Mouse (Mus musculus) R1 (cell line): Measurements from ENCODE around the gene Gigyf2.
"Not testable (repeated sequence)": the region's sequence is repeated elsewhere in the genome, so short reads cannot be mapped to it uniquely, and the experiment has no call there.

Experiments used
- DNase-seq: peaks from one replicate; pipeline ENCODE4 v3.0.0-alpha.2; 2018; ENCODE audit warnings: low read depth, low spot score

Gigyf2 gene

DNA sequence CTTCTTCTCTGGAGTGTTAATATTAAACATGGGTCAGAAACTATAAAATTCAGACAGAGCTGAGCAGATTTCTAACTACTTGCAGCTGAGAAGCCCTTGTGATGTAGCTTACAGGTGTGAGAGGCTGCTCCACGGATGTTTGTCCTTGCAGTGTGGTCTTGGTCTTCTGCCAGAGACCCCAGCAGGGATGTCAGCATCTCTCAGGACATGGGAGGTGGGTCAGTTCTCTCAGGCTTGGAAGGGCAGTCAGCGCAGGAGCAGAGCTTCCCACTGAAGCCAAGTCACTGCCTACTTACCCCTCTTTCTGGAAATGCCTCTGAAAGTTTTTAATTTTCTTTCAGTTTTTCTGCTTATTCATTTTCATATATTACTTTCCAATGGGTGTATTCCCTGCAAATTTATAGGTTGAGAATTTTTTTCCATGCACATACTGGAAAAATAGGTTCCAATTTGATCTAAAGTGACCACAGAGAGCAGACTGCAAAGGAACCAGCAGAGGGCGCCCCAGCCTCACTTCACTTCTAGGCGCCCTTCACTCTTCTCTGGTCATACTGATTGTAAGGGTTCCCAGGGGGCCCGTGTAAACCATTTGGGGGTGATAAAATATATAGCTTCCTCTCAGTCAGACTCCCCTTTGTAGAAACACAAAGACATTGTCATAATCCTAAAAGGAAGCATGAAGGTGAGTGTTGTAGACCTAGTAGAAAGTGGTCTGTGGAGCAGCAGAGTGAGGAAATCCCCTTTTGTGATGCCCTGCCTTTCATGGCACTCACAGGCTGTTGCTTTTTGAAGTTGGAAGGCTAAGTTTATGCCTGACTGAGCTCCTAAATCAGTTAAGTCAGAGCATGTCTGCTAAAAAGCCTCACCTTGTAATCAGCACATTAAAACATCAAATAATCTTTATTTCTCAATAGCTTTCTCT lies 120.6 kb downstream of the Gigyf2 start:
- DNase-seq, result peak; percentile 53

DNA sequence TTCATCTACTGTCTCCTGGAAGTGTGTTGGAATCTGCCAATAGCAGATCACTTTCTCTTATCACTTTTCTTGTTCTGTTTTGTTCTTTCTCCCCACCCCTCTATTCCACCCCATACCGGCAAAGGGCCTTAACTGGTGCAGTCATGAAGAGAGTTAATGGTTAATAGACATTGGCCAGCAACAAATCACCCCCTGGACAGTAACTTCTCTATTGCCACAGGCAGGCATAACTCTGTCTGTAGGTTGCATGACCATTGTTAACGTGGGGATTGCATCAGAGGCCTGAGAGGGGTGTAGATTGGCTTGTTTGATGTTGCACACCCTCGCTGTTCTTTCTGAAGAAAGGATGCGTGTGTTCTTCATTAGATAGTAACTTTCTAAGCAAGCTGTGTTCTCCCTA lies 122.6 kb downstream of the Gigyf2 start:
- DNase-seq, result no peak

DNA sequence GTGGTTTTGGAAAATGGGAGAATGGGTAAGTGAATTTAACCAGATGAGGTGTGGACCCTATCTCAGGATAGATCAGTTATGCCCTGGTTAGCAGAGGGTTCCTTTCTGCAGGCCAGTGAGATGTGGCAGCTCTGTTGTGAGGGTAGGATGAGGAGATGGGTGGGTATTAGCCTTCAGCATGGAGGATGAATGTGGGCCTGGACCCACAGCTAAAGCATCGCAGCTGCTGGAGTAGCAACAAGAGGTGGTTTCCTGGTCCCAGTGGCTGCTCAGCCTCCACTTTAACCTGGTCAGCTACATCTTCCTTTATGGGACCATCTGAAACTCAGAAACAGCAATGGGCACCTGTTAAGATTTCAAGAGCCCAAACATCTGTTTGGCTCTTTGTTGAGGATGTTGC lies 129.6 kb downstream of the Gigyf2 start:
- DNase-seq, result no peak

DNA sequence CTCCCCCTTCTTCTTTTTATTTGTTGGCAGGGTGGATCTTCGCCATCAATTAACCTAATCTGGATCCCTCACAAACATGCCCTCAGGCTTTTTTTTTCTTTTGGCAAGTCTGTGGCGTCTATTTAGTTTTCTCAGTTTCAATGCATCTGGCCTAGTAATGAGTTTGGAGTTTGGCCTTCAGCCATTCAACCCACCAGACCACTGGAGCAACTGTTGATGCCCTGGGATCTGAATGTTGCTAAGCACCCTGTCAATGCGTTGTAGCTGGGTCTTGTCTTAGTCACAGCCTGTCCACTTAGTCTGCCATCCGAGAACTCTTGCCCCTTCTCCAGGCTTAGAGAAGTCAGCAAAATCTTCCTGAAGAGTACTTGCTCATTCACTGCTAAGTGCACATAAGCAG lies 131.2 kb downstream of the Gigyf2 start:
- no peak for DNase-seq

DNA sequence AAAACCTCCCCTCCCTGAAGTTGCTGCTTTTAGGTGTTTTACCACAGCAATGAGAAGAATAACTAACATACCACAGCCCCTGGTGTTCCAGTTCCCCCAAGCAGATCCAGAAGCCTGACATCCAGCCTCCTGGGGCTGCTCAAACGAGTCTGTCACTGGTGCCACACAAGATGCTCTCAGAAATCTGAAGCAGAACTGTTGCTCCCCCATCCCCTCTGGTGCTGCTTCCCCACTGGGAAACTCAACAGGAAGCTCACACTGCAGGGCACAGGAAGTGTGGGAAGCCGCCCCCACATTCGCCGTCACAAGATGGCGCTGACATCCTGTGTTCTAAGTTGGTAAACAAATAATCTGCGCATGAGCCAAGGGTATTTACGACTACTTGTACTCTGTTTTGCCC lies 133.1 kb downstream of the Gigyf2 start:
- peak; percentile 21 for DNase-seq

DNA sequence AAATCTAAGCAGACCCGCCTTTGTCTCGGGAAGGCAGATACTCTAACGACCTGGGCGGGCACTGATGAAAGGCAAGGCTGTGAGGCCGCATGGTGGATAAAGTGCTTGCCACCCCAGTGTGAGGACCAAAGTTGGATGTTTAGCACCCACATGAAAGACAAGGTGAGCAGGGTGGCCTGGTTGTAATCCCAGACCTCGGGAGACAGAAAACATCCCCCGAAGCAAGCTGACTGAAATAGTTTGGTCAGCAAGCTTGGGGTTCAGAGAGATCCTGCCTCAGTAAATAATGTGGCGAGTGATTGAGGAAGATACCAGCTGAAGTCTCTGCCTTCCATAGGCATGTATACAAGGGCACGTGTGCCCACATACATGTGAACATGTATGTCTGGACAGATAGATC lies 140.7 kb downstream of the Gigyf2 start:
- DNase-seq, result no peak

DNA sequence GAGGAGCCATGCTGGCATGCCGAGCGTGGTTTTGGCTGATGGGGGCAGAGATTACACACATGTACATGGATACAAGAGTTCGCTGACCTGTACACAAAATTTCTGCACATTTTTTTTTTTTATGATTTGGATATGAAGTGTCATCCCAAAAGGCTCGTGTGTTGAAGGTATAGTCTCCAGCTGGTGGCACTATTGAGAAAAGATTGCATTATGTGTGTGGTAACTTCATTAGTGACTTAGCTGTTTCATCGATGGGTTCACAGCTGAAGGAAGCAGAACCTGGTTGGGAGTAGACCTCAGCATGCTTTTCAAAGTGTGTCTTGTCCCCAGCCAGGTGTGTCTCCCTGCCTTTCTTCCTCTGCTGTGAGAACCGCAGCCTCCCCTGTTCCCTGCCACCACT lies 141.5 kb downstream of the Gigyf2 start:
- no peak for DNase-seq

DNA sequence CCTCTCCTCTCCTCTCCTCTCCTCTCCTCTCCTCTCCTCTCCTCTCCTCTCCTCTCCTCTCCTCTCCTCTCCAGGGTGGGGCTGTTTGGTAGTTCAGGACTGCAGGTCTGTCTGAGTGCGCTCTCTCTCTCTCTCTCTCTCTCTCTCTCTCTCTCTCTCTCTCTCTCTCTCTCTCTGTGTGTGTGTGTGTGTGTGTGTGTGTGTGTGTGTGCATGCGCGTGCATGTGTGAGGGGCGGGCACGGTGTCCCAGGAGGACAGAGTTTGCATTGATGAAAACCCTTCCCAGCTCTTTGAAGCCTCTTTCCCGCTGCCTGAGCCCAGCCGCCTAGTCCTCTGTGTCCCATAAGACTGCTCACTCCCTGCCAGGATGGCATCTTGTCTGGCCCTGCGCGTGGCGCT lies 143.2 kb downstream of the Gigyf2 start, which contains the start of gene Snorc:
Gene Snorc, plus strand, starts transcription at position 301 of the 400 bp plus-strand sequence.
- not testable (repeated sequence) for DNase-seq

DNA sequence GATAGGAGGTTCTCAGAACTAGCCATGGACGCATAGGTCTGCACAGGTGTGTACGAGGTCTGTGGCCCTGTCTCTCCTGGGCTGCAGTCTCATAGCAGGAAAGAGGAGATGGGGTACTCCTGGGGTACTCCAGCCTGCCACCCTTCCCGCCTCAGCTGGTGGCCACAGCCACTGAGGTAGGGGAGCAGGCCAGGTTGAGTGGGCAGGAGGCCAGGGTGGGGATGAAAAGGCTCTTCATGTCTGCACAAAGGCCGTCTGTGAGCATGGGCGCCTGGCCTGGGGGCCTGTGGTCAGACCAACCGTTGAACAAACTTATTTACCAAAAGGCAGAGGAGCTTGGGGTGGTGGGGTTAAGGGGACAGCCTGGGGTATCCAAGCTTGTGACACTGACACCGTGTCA lies 145.1 kb downstream of the Gigyf2 start:
- DNase-seq, result no peak

DNA sequence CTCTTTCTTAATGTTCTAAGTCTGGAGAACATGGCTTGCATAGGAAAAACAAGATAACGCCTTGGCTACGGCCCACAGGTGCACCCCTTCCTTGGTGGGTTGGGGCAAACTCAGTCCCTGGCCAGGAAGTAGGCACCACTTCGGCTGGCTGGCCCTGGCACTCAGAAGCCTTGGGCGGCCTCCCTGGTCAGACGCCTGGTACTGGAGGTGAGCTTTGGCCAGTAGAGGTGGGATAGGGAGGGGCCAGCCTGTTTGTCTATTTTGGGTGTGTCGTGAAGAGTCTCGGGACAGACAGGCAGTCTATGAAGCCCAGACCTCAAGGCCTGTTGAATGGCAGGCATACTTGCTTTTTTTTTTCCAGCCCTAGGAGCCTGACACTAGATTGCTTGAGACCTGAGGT lies 145.8 kb downstream of the Gigyf2 start:
- DNase-seq, result no peak

DNA sequence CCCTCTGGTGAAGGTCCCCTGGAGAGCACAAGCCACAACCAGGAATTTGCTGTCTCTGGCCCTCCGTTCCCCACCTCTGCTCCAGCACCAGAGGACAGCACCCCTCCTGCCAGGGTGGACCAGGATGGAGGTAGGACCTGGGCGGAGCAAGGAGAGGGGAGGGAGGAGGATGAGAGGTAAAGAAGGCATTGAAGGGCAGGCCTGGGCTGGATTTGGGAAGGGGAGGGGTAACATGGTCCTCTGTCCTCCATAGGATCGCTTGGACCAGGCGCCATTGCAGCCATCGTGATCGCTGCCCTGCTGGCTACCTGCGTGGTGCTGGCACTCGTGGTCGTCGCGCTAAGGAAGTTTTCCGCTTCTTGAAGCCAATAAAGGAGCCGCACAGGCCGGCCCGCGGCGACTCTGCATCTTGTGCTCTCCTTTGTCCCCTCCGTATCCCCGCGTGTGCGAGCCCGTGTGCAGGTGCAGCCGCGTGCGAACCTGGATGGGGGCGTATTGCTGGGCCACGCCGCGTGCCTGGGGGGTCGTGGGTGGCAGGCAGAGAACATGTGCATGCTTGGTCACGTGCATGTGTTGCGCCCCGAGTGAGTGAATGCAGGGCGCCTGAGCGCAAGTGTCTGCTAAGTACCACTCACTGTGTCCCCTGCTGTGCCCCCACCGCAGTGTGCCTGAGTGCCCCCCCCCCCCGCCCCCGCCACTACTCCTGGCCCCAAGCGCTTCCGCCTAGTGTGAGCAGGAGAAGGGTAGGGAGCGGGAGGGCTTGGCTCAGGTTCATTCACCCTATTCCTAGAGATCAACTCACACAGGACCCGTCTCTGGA lies 148.5 kb downstream of the Gigyf2 start:
- DNase-seq, result peak; percentile 19

DNA sequence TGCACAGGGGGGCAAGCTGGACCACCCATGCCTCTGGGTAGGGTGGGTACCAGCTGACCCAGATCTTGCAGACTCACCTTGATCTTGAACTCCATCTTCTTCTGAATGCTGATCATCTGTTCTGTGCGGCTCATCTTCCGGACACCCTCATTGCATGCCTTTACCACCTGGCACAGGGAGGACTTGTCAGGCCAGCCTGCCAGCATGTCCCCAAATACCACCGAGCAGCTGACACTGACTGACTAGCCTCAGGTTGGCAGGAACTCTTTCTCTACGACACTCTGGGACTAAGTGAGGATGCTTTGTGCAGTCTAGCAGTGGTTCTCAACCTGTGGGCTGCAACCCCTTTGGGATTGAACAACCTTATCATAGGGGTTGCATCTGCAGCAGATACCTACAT lies 155.7 kb downstream of the Gigyf2 start:
- DNase-seq, result no peak

DNA sequence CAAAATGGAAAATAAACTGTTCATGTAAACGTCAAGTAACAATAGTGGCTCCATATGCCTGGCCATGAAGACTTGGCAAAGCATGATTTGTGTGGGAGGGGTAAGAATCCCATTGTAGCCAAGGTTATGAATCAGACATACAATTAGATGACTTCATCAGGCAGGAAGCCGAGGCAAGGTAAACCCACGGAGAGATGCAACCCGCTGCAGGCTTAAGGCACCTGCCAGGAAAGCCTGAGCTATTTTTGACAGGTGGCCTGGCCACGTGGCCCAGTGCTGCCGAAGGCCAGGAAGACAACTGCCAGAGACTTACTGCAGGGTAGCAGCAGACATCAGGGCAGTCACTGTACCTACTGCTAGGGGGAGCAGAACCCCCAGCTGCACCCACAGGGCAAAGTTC lies 159.6 kb downstream of the Gigyf2 start:
- DNase-seq, result no peak

DNA sequence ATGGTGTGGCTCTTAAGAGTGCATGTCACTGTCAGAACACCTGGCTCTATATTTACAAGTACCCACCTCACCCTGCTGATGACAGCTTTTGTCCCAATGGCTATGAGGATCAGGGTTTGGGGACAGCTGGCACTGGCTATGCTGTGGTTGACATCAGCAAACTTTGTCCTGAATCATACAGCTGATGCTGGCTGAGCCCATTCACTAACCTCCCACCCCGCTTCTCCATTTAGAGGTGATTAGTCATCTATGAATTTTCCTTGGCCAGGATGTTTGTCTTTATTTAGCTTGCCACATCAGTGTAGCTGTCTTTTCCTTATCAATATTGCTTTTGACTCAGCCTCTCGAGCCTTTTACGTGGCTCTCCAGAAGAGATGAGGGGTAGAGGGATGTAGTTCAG lies 165.5 kb downstream of the Gigyf2 start:
- no peak for DNase-seq

DNA sequence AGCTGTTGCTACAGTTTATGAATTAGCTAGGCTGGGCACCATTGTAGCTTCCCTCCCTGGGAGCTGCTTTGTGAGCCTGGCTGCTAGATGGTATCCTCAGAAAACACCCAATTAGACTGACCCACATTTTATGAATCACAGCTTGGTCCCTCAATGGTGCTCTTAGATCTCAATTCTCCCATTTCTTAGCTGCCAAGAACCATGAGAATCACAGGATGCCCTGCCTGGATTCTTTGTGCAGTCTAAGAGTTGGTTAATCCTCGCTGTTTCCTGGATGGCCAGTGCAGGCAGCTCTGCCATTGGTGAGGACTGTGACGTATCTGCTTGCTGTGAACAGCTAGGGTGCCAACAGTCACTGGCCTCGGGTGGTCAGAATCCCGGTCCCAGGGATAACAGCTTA lies 166.7 kb downstream of the Gigyf2 start:
- no peak for DNase-seq
